Mouse (Mus musculus) lung, postnatal 0 days (tissue): ENCODE results near the gene Rabep1. TPM values are rescaled to one million over a fixed set of nuclear protein-coding genes. Genes with fewer than 3 reads are reported as not detected.

ENCODE experiments used
- ATAC-seq: fragments of 200-750 bp; cut with Nextera tagmentation; 2 replicates; pipeline ENCODE4 v1.8.0; 2017; ENCODE audit warnings: moderate library complexity
- DNase-seq: peaks from one replicate; pipeline ENCODE4 v3.0.0-alpha.2; 2016; ENCODE audit warnings: low spot score
- H3K27ac ChIP-seq: fragments of 300-500 bp; sonication (generic); 2 replicates; pipeline ENCODE4 v1.5.1; 2014; ENCODE audit warnings: antibody characterized with exemption, mild to moderate bottlenecking, low read length, mixed read lengths
- H3K27me3 ChIP-seq: fragments of 300-500 bp; sonication (generic); replicated peaks from 2 replicates; pipeline ENCODE4 v1.6.1; 2014; ENCODE audit warnings: low read length, mixed read lengths; ENCODE audit not compliant: insufficient read depth
- H3K36me3 ChIP-seq: fragments of 300-500 bp; sonication (generic); 2 replicates; pipeline ENCODE4 v1.6.1; 2014; ENCODE audit warnings: low read length, mixed read lengths; ENCODE audit not compliant: insufficient read depth
- H3K4me1 ChIP-seq: fragments of 300-500 bp; sonication (generic); 2 replicates; pipeline ENCODE4 v1.6.1; 2014; ENCODE audit warnings: antibody characterized with exemption, low read depth, low read length, mixed read lengths; ENCODE audit not compliant: insufficient read depth
- H3K4me2 ChIP-seq: fragments of 300-500 bp; sonication (generic); replicated peaks from 2 replicates; pipeline ENCODE4 v1.6.1; 2014; ENCODE audit warnings: low read depth, mild to moderate bottlenecking, low read length, moderate library complexity, mixed read lengths
- H3K4me3 ChIP-seq: fragments of 300-500 bp; sonication (generic); 2 replicates; pipeline ENCODE4 v1.5.1; 2014; ENCODE audit warnings: low read depth, low read length
- H3K9ac ChIP-seq: fragments of 300-500 bp; sonication (generic); replicated peaks from 2 replicates; pipeline ENCODE4 v1.6.1; 2014; ENCODE audit warnings: low read depth, mild to moderate bottlenecking
- H3K9me3 ChIP-seq: fragments of 300-500 bp; sonication (generic); 2 replicates; pipeline ENCODE4 v1.6.1; 2016; ENCODE audit warnings: low read length, mixed read lengths
- CTCF ChIP-seq: IDR thresholded peaks from 2 replicates; pipeline ENCODE4 v1.5.1; 2016; ENCODE audit warnings: antibody characterized with exemption, mild to moderate bottlenecking
- EP300 ChIP-seq: IDR thresholded peaks from 2 replicates; pipeline ENCODE4 v1.6.1; 2016; ENCODE audit warnings: antibody characterized with exemption, mild to moderate bottlenecking, control low read depth
- WGBS: fragments of 180-500 bp; shearing (Covaris S2); extraction: QIAGEN DNeasy Blood & Tissue Kit; methylation state at CpG from one replicate; pipeline ENCODE4 v1.1.7; 2014; 5-methylcytosine and 5-hydroxymethylcytosine counted together
- polyA plus RNA-seq: library from polyadenylated mRNA; unstranded; fragments of >200 nt; fragmentation: Nextera tagmentation; extraction: Ambion mirVana; gene quantifications from 2 replicates; pipeline ENCODE4 v1.2.1, GENCODE M21; 2015

Rabep1 gene
- polyA plus RNA-seq: 35.3 and 35.6 TPM in 2 replicates

- Histone ChIP-seq H3K4me1 (no peaks in the 10 kb centered on the region; the same call in 1 of the 2 replicates), H3K36me3 (no peaks in the 10 kb centered on the region), H3K9ac (peak within 1 kb of the TSS; percentile 68), H3K4me2 (peak within 1 kb of the TSS; percentile 80), H3K27ac (peak within 1 kb of the TSS; percentile 84), H3K27me3 (no peaks in the 10 kb centered on the region), H3K4me3 (peak within 1 kb of the TSS; percentile 95), H3K9me3 (no peaks in the 10 kb centered on the region)
- 2% methylated on average over 37 of the region's 88 CpGs for WGBS
- TF ChIP-seq CTCF: no peak
- no peak for TF ChIP-seq EP300
- DNase-seq (peak; percentile 97), ATAC-seq (peak; percentile 97)
Measured at GRCm38 (mm10) chr11:70844559-70845456, at the start of gene Rabep1. Gene Rabep1 (plus strand): TSS chr11:70844778.

GRCm38 (mm10) chr11:70802208-70802864, 42.2 kb upstream of the Rabep1 start:
- no peak for DNase-seq
- Histone ChIP-seq H3K4me1 (no peaks in the 10 kb centered on the region), H3K4me2 (no peak overlapping the region), H3K27ac (no peak overlapping the region), H3K36me3 (no peaks in the 10 kb centered on the region), H3K4me3 (no peak overlapping the region), H3K9me3 (no peaks in the 10 kb centered on the region), H3K27me3 (no peaks in the 10 kb centered on the region), H3K9ac (no peak overlapping the region)
- WGBS: 93% methylated on average over 2 of the region's 2 CpGs
- peak; percentile 13; the same call in 1 of the 2 replicates for TF ChIP-seq CTCF
- no peak for TF ChIP-seq EP300
- no peak for ATAC-seq

GRCm38 (mm10) chr11:70802865-70803261, 41.7 kb upstream of the Rabep1 start:
- DNase-seq (no peak), ATAC-seq (no peak)
- Histone ChIP-seq H3K4me2 (no peak overlapping the region), H3K27me3 (no peaks in the 10 kb centered on the region), H3K9ac (no peak overlapping the region), H3K27ac (no peak overlapping the region), H3K4me1 (no peaks in the 10 kb centered on the region), H3K36me3 (no peaks in the 10 kb centered on the region), H3K4me3 (no peak overlapping the region), H3K9me3 (no peaks in the 10 kb centered on the region)
- no peak for TF ChIP-seq EP300
- WGBS: 54% methylated on average over 2 of the region's 2 CpGs

- H3K27ac ChIP-seq: no peak overlapping the region
Measured at GRCm38 (mm10) chr11:70803711-70804200, 40.8 kb upstream of the Rabep1 start.

GRCm38 (mm10) chr11:70804395-70804794, 40.2 kb upstream of the Rabep1 start:
- H3K4me2 ChIP-seq: no peak overlapping the region
- H3K36me3 ChIP-seq: no peaks in the 10 kb centered on the region
- no peaks in the 10 kb centered on the region for H3K4me1 ChIP-seq
- DNase-seq: no peak
- H3K27ac ChIP-seq: no peak overlapping the region
- H3K27me3 ChIP-seq: no peaks in the 10 kb centered on the region
- no peak overlapping the region for H3K4me3 ChIP-seq
- H3K9ac ChIP-seq: no peak overlapping the region
- 68% methylated on average over 3 of the region's 3 CpGs for WGBS
- no peaks in the 10 kb centered on the region for H3K9me3 ChIP-seq
- no peak for ATAC-seq
- TF ChIP-seq CTCF (no peak), EP300 (no peak)

More at GRCm38 (mm10) chr11:70803711-70804200, 40.8 kb upstream of the Rabep1 start:
- TF ChIP-seq EP300 (no peak), CTCF (no peak)
- H3K9ac ChIP-seq: no peak overlapping the region
- no peaks in the 10 kb centered on the region for H3K4me1 ChIP-seq
- 48% methylated on average over 6 of the region's 6 CpGs for WGBS
- H3K36me3 ChIP-seq: no peaks in the 10 kb centered on the region
- H3K9me3 ChIP-seq: no peaks in the 10 kb centered on the region
- H3K4me3 ChIP-seq: no peak overlapping the region
- ATAC-seq (no peak), DNase-seq (peak; percentile 54)
- no peak overlapping the region for H3K4me2 ChIP-seq
- no peaks in the 10 kb centered on the region for H3K27me3 ChIP-seq

- DNase-seq (no peak), ATAC-seq (peak; percentile 57; the same call in 1 of the 2 replicates)
- Histone ChIP-seq H3K4me1 (no peaks in the 10 kb centered on the region), H3K4me2 (0 out of 2 replicates have a peak overlapping the region, but pooled peaks have one; percentile 27), H3K9me3 (no peaks in the 10 kb centered on the region), H3K9ac (no peak overlapping the region), H3K36me3 (no peaks in the 10 kb centered on the region), H3K27ac (peak overlapping the region; percentile 54; the same call in 1 of the 2 replicates), H3K27me3 (no peaks in the 10 kb centered on the region), H3K4me3 (no peak overlapping the region)
- TF ChIP-seq CTCF (no peak), EP300 (no peak)
- 69% methylated on average over 6 of the region's 8 CpGs for WGBS
Measured at GRCm38 (mm10) chr11:70805641-70806175, 38.9 kb upstream of the Rabep1 start.
